Mouse (Mus musculus): ENCODE data around the gene Tnfrsf1b.

Tnfrsf1b gene

GRCm38 (mm10) chr4:145217837-145218236 lies 28.8 kb downstream of the Tnfrsf1b start:
- no peak for DNase-seq (ENCODE audit: low spot score)

GRCm38 (mm10) chr4:145217046-145217445 lies 29.6 kb downstream of the Tnfrsf1b start:
- DNase-seq (ENCODE audit: low spot score), result no peak

- no peak for DNase-seq (ENCODE audit: low spot score)
These were observed 31.3 kb downstream of the Tnfrsf1b start for GRCm38 (mm10) chr4:145215396-145215795.

GRCm38 (mm10) chr4:145214786-145215174 lies 31.9 kb downstream of the Tnfrsf1b start:
- DNase-seq (ENCODE audit: low spot score), result no peak

GRCm38 (mm10) chr4:145213999-145214785 lies 32.5 kb downstream of the Tnfrsf1b start:
- DNase-seq (ENCODE audit: low spot score), result peak; percentile 90

GRCm38 (mm10) chr4:145211076-145211475 lies 35.6 kb downstream of the Tnfrsf1b start:
- no peak for DNase-seq (ENCODE audit: low spot score)

- DNase-seq (ENCODE audit: low spot score), result no peak
These were observed 36.1 kb downstream of the Tnfrsf1b start for GRCm38 (mm10) chr4:145210564-145210963.

GRCm38 (mm10) chr4:145209690-145210088 lies 37.0 kb downstream of the Tnfrsf1b start:
- no peak for DNase-seq (ENCODE audit: low spot score)

GRCm38 (mm10) chr4:145209076-145209689 lies 37.5 kb downstream of the Tnfrsf1b start:
- DNase-seq (ENCODE audit: low spot score), result no peak

- no peak for DNase-seq (ENCODE audit: low spot score)
These were observed 38.8 kb downstream of the Tnfrsf1b start for GRCm38 (mm10) chr4:145207718-145208371.

- DNase-seq (ENCODE audit: low spot score), result no peak
These were observed 41.9 kb downstream of the Tnfrsf1b start for GRCm38 (mm10) chr4:145204779-145205178.

GRCm38 (mm10) chr4:145203305-145203704 lies 43.4 kb downstream of the Tnfrsf1b start:
- no peak for DNase-seq (ENCODE audit: low spot score)

- no peak for DNase-seq (ENCODE audit: low spot score)
These were observed 45.2 kb downstream of the Tnfrsf1b start for GRCm38 (mm10) chr4:145201424-145201823.

- no peak for DNase-seq (ENCODE audit: low spot score)
These were observed 46.5 kb downstream of the Tnfrsf1b start for GRCm38 (mm10) chr4:145199982-145200699.

- DNase-seq (ENCODE audit: low spot score), result no peak
These were observed 50.1 kb downstream of the Tnfrsf1b start for GRCm38 (mm10) chr4:145196586-145196985.

GRCm38 (mm10) chr4:145195172-145195571 lies 51.5 kb downstream of the Tnfrsf1b start:
- no peak for DNase-seq (ENCODE audit: low spot score)

GRCm38 (mm10) chr4:145194559-145195162 lies 52.0 kb downstream of the Tnfrsf1b start, which contains the start of gene Vps13d:
Gene Vps13d (minus strand): TSS chr4:145195005.
- peak; percentile 95 for DNase-seq (ENCODE audit: low spot score)

- peak; percentile 55 for DNase-seq (ENCODE audit: low spot score)
These were observed 52.6 kb downstream of the Tnfrsf1b start for GRCm38 (mm10) chr4:145193991-145194511.

GRCm38 (mm10) chr4:145193406-145193805 lies 53.3 kb downstream of the Tnfrsf1b start:
- DNase-seq (ENCODE audit: low spot score), result no peak

- no peak for DNase-seq (ENCODE audit: low spot score)
These were observed 54.0 kb downstream of the Tnfrsf1b start for GRCm38 (mm10) chr4:145192686-145193085.

GRCm38 (mm10) chr4:145188561-145188960 lies 58.1 kb downstream of the Tnfrsf1b start:
- no peak for DNase-seq (ENCODE audit: low spot score)

GRCm38 (mm10) chr4:145187619-145188018 lies 59.1 kb downstream of the Tnfrsf1b start:
- DNase-seq (ENCODE audit: low spot score), result no peak
